Mouse (Mus musculus) neural tube, embryonic 11.5 days (tissue): ENCODE results near the gene Sct. TPM values are rescaled to one million over a fixed set of nuclear protein-coding genes. Genes with fewer than 3 reads are reported as not detected.

ENCODE experiments used
- ATAC-seq: fragments of 200-750 bp; cut with Nextera tagmentation; 2 replicates; pipeline ENCODE4 v1.8.0; 2017; ENCODE audit warnings: moderate number of reproducible peaks, mild to moderate bottlenecking, moderate TSS enrichment, moderate library complexity; ENCODE audit not compliant: insufficient read depth, low FRiP score, low TSS enrichment
- DNase-seq: peaks from one replicate; pipeline ENCODE4 v3.0.0-alpha.2; 2015; ENCODE audit warnings: low spot score
- H3K27ac ChIP-seq: fragments of 300-500 bp; sonication (generic); 2 replicates; pipeline ENCODE4 v1.5.1; 2014; ENCODE audit warnings: low read depth, mild to moderate bottlenecking, low read length
- H3K27me3 ChIP-seq: fragments of 300-500 bp; sonication (generic); 2 replicates; pipeline ENCODE4 v1.6.1; 2014; ENCODE audit warnings: mild to moderate bottlenecking, low read length, mixed read lengths; ENCODE audit not compliant: control insufficient read depth, insufficient read depth
- H3K36me3 ChIP-seq: fragments of 300-500 bp; sonication (generic); 2 replicates; pipeline ENCODE4 v1.6.1; 2014; ENCODE audit warnings: mild to moderate bottlenecking, low read length, moderate library complexity, mixed read lengths; ENCODE audit not compliant: control insufficient read depth, insufficient read depth
- H3K4me1 ChIP-seq: fragments of 300-500 bp; sonication (generic); 2 replicates; pipeline ENCODE4 v1.6.1; 2014; ENCODE audit warnings: low read length, mixed read lengths; ENCODE audit not compliant: control insufficient read depth, insufficient read depth
- H3K4me2 ChIP-seq: fragments of 300-500 bp; sonication (generic); 2 replicates; pipeline ENCODE4 v1.6.1; 2014; ENCODE audit warnings: low read depth, mild to moderate bottlenecking, moderate library complexity
- H3K4me3 ChIP-seq: fragments of 300-500 bp; sonication (generic); 2 replicates; pipeline ENCODE4 v1.5.1; 2014; ENCODE audit warnings: low read depth, low read length
- H3K9ac ChIP-seq: fragments of 300-500 bp; sonication (generic); 2 replicates; pipeline ENCODE4 v1.6.1; 2014; ENCODE audit warnings: mild to moderate bottlenecking, low read length
- H3K9me3 ChIP-seq: fragments of 300-500 bp; sonication (generic); 2 replicates; pipeline ENCODE4 v1.6.1; 2016; ENCODE audit warnings: low read length; ENCODE audit not compliant: control insufficient read depth
- WGBS: fragments of 180-500 bp; shearing (Covaris S2); extraction: QIAGEN DNeasy Blood & Tissue Kit; methylation state at CpG from one replicate; pipeline ENCODE4 v1.1.7; 2014; 5-methylcytosine and 5-hydroxymethylcytosine counted together
- polyA plus RNA-seq: library from polyadenylated mRNA; unstranded; fragments of >200 nt; fragmentation: Nextera tagmentation; extraction: Ambion mirVana; gene quantifications from 2 replicates; pipeline ENCODE4 v1.2.1, GENCODE M21; 2014

Sct gene
- polyA plus RNA-seq, 1 experiment from 2014 or later = 13.2 TPM

GRCm38 (mm10) chr7:141276546-141276945 is 2.4 kb downstream of the Sct start, which contains the start of gene Cdhr5:
TSS of gene Cdhr5 (minus strand) at chr7:141276786.
- H3K4me3 ChIP-seq = no peak within 1 kb of the TSS
- WGBS = 20% methylated on average over 11 of the region's 11 CpGs
- 0 out of 2 replicates have a peak, but pooled peaks cover 2% of the 10 kb centered on the region for H3K27me3 ChIP-seq
- ATAC-seq (no peak), DNase-seq (no peak)
- no peak within 1 kb of the TSS for H3K9ac ChIP-seq
- H3K9me3 ChIP-seq = no peaks in the 10 kb centered on the region
- 0 out of 2 replicates have a peak, but pooled peaks cover 3% of the 10 kb centered on the region for H3K4me1 ChIP-seq
- no peaks in the 10 kb centered on the region for H3K36me3 ChIP-seq
- H3K27ac ChIP-seq = no peak within 1 kb of the TSS
- H3K4me2 ChIP-seq = no peak within 1 kb of the TSS

- 0 out of 2 replicates have a peak, but pooled peaks cover 2% of the 10 kb centered on the region for H3K27me3 ChIP-seq
- no peak overlapping the region for H3K9ac ChIP-seq
- H3K9me3 ChIP-seq = no peaks in the 10 kb centered on the region
- H3K4me3 ChIP-seq = no peak overlapping the region
- 0 out of 2 replicates have a peak, but pooled peaks cover 3% of the 10 kb centered on the region for H3K4me1 ChIP-seq
- H3K36me3 ChIP-seq = no peaks in the 10 kb centered on the region
- no peak overlapping the region for H3K4me2 ChIP-seq
- no peak for ATAC-seq
- DNase-seq = no peak
- H3K27ac ChIP-seq = no peak overlapping the region
- 85% methylated on average over 9 of the region's 9 CpGs for WGBS
Measured at GRCm38 (mm10) chr7:141275356-141275755, 3.6 kb downstream of the Sct start.

GRCm38 (mm10) chr7:141270631-141271030 is 8.3 kb downstream of the Sct start:
- 79% methylated on average over 3 of the region's 3 CpGs for WGBS
- Histone ChIP-seq H3K27me3 (no peaks in the 10 kb centered on the region), H3K36me3 (no peaks in the 10 kb centered on the region), H3K4me1 (peaks cover 5% of the 10 kb centered on the region; the same call in 1 of the 2 replicates), H3K4me2 (no peak overlapping the region), H3K4me3 (no peak overlapping the region), H3K9me3 (no peaks in the 10 kb centered on the region), H3K9ac (no peak overlapping the region), H3K27ac (no peak overlapping the region)
- ATAC-seq (no peak), DNase-seq (no peak)

GRCm38 (mm10) chr7:141269273-141269545 is 9.7 kb downstream of the Sct start:
- no peaks in the 10 kb centered on the region for H3K9me3 ChIP-seq
- H3K36me3 ChIP-seq = no peaks in the 10 kb centered on the region
- no peak for ATAC-seq
- peaks cover 10% of the 10 kb centered on the region; the same call in 1 of the 2 replicates for H3K4me1 ChIP-seq
- no peak for DNase-seq
- no peak overlapping the region for H3K27ac ChIP-seq
- H3K9ac ChIP-seq = no peak overlapping the region
- H3K4me3 ChIP-seq = no peak overlapping the region
- 80% methylated on average over 14 of the region's 14 CpGs for WGBS
- H3K4me2 ChIP-seq = no peak overlapping the region
- no peaks in the 10 kb centered on the region for H3K27me3 ChIP-seq

- no peak overlapping the region for H3K9ac ChIP-seq
- no peak for ATAC-seq
- DNase-seq = no peak
- H3K9me3 ChIP-seq = no peaks in the 10 kb centered on the region
- no peaks in the 10 kb centered on the region for H3K27me3 ChIP-seq
- WGBS = 79% methylated on average over 24 of the region's 24 CpGs
- H3K4me2 ChIP-seq = no peak overlapping the region
- H3K4me3 ChIP-seq = no peak overlapping the region
- H3K36me3 ChIP-seq = 0 out of 2 replicates have a peak, but pooled peaks cover 2% of the 10 kb centered on the region
- H3K4me1 ChIP-seq = peaks cover 10% of the 10 kb centered on the region; the same call in 1 of the 2 replicates
- no peak overlapping the region for H3K27ac ChIP-seq
Measured at GRCm38 (mm10) chr7:141268466-141269272, 10.3 kb downstream of the Sct start.

GRCm38 (mm10) chr7:141265739-141266561 is 13.0 kb downstream of the Sct start, which contains the start of gene Irf7:
TSS of gene Irf7 (minus strand) at chr7:141266481.
- Histone ChIP-seq H3K9ac (peak within 1 kb of the TSS; percentile 12), H3K27ac (no peak within 1 kb of the TSS), H3K36me3 (peaks cover 17% of the 10 kb centered on the region), H3K4me3 (peak within 1 kb of the TSS; percentile 21), H3K27me3 (no peaks in the 10 kb centered on the region), H3K4me1 (peaks cover 10% of the 10 kb centered on the region; the same call in 1 of the 2 replicates), H3K4me2 (peak within 1 kb of the TSS; percentile 38), H3K9me3 (no peaks in the 10 kb centered on the region)
- 11% methylated on average over 25 of the region's 25 CpGs for WGBS
- peak; percentile 45; the same call in 1 of the 2 replicates for ATAC-seq
- no peak for DNase-seq

- no peak overlapping the region for H3K9ac ChIP-seq
- no peak overlapping the region; the same call in 1 of the 2 replicates for H3K4me2 ChIP-seq
- ATAC-seq (no peak; the same call in 1 of the 2 replicates), DNase-seq (no peak)
- H3K4me3 ChIP-seq = no peak overlapping the region
- H3K36me3 ChIP-seq = peaks cover 23% of the 10 kb centered on the region
- no peaks in the 10 kb centered on the region for H3K9me3 ChIP-seq
- 44% methylated on average over 11 of the region's 11 CpGs for WGBS
- no peaks in the 10 kb centered on the region for H3K27me3 ChIP-seq
- H3K4me1 ChIP-seq = peaks cover 10% of the 10 kb centered on the region; the same call in 1 of the 2 replicates
- H3K27ac ChIP-seq = no peak overlapping the region
Measured at GRCm38 (mm10) chr7:141265411-141265738, 13.6 kb downstream of the Sct start.

- 42% methylated on average over 12 of the region's 12 CpGs for WGBS
Measured at GRCm38 (mm10) chr7:141264761-141265410, 14.0 kb downstream of the Sct start.

More at GRCm38 (mm10) chr7:141264761-141265410, 14.0 kb downstream of the Sct start:
- Histone ChIP-seq H3K9ac (no peak overlapping the region; the same call in 1 of the 2 replicates), H3K4me1 (peaks cover 10% of the 10 kb centered on the region; the same call in 1 of the 2 replicates), H3K27ac (no peak overlapping the region), H3K9me3 (no peaks in the 10 kb centered on the region), H3K4me3 (no peak overlapping the region), H3K36me3 (peaks cover 27% of the 10 kb centered on the region), H3K27me3 (no peaks in the 10 kb centered on the region), H3K4me2 (no peak overlapping the region)
- peak; percentile 56 for DNase-seq
- ATAC-seq = peak; percentile 61; the same call in 1 of the 2 replicates
